Mouse (Mus musculus): ENCODE results near the gene Fbxo45.

GRCm38 (mm10) chr16:32280211-32280610, 33.3 kb upstream of the Fbxo45 start:
- TF ChIP-seq CTCF (IDR thresholded peaks at IDR 0.05; ENCODE audit: low read depth, low read length): no peak
- no peak for TF ChIP-seq GATA1 (IDR thresholded peaks at IDR 0.05; ENCODE audit: borderline replicate concordance, low read length)
- no peak for TF ChIP-seq TAL1 (conservative IDR thresholded peaks at IDR 0.05; ENCODE audit: low read depth, low read length)
- no peak for TF ChIP-seq GATA2 (IDR thresholded peaks at IDR 0.05; ENCODE audit: borderline replicate concordance, low read depth, low read length)

Measured in G1E (cell line).